Mouse (Mus musculus) adrenal gland, adult 18-20 months (tissue): ENCODE measurements around the gene Tyw3. TPM values are rescaled to one million over a fixed set of nuclear protein-coding genes. Genes with fewer than 3 reads are reported as not detected.

Experiments
- DNase-seq, 2 experiments: peaks; one replicate each; pipeline ENCODE4 v3.0.0; 2021 to 2022; ENCODE audit warnings: low spot score in 2 of 2
- total RNA-seq, 2 experiments: library from RNA; stranded (reverse); gene quantifications; 1 replicate in 1 of 2; 2 replicates in 1 of 2; pipeline ENCODE4 v1.2.3; 2021

The Tyw3 gene
- total RNA-seq, 2 experiments from 2014 or later = 3.4 to 5.1 TPM

DNA sequence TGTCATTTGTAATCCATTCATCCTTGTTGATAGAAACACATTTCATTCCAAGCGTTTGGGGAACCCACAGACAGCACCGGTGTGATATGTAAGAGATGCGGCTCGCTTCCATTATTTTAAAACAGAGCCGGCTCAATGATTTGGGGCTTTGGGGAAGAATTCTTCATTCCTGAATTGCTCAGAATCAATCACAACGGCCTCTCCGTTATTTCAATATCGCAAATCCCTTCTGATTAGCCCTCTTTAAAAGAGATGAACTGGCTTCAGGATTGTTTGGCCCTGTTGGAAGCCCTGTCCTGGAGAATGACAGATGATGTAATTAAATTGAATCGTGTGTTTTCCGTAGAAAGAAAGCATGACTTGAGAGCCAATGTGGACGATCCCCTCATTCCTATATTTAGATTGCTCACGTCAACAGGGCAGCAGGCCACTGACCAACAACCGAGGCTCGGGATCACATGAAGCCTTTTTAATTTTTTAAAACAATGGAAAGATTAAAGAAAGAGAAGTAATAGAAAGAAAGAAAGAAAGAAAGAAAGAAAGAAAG lies 26.8 kb downstream of the Tyw3 start:
- no peak for DNase-seq

DNA sequence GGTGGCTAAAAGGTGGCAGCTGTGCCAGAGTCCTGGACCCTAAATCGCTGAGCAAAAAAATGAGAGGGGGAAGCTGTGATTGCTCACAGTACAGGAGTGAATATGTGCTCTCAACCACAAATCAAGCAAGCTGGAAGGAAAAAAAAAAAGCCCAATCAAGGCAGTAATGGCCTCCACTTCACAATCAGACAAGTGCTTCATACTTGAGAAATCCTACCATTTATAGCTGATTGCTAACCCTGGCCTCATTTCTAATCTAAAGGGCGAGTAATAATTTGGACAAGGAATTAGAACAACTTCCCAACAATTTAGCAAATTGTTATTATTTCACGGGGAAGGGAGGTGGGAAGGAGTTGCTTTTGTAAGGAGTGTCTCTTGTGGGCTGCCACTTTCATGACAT lies 31.5 kb downstream of the Tyw3 start:
- DNase-seq = no peak

DNA sequence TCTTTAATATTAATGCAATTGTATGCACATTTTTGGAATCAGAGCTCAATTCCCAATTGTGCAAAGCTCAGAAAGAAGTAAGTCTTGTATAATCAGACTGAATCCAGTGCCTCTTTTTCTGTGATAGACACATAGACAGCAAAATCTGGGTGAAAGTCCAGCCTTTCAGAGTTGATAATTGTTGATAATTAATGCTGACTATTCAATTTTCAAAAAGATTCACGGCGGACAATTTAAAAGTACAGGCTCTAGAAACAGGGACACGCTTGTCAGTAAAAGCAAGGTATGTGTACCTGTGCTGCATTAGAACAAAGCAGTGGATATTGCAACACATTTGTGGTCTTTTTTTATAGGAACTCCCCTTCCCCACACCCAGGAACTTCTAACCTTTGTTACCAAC lies 34.7 kb downstream of the Tyw3 start:
- no peak for DNase-seq

DNA sequence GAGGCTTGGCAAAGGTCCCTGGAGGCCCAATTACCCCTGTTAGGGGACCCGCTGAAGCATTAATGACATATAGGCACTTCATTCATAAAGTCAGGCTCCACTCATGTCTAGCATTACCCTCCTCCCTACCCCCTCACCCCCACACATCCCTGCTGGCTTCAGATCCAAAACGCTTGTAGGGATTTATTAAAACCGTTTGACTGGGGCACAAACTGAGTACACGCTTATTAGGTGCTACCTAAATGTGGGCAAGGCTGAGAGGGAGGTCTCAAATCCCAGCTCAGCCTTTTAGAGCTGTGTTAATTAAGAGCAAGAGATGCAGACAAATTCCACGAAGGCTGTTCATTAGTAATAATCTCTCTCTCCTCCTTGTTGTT lies 45.9 kb downstream of the Tyw3 start:
- DNase-seq = no peak

DNA sequence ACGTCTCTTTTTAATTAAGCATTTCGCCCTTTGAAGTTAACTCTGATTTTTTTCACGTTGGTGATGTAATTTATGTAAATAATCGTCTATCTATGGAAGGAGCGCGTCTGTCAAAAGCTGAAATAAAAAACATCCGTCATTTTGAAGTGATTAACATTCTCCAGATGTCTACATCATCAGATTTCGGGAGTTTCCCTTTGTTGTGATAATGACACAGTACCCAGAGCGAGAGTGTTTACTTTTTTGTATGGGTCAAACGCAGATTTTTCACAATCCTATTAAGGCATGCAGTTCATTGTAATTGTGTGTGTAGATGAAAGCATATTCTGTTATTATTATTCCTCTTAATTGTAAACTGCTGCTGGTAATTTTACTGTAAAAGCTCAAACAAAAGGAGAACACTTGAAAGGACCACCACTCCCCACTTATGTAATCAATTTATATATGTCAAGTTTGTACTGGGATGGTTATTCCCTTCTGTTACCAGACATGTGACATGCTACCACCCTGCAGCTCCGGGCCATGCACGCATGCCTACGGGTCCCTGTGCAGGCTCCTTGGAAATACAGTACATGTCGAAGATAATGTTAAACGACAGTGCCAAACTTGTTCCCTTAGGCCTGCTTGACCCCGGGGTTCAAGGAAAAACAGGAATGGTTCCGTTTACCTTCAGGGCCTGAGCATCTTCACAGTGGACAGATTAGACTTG lies 46.4 kb downstream of the Tyw3 start:
- no peak for DNase-seq

DNA sequence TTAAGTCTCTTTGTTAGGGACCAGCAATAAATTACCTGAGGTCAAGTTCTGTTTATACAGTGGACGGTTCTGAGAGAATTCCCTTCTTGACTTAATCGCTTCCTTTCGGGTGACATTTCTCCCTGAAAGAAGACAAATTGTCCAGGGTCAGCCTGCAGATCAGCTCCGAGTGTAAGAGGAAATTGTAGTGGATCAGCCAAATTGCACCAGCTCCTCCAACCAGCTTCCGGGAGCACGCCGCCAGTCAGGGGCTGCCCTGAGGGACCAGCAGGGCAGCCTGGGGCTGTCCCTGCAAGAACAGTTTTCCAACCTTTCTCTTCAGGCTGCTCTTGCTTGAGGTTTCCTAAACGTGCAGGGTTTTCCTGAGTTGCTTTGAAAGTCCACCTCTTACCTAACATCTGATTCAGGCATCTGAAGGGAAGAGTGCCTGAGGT lies 48.0 kb downstream of the Tyw3 start:
- peak in 1 of 2 experiments; percentile 3 for DNase-seq

DNA sequence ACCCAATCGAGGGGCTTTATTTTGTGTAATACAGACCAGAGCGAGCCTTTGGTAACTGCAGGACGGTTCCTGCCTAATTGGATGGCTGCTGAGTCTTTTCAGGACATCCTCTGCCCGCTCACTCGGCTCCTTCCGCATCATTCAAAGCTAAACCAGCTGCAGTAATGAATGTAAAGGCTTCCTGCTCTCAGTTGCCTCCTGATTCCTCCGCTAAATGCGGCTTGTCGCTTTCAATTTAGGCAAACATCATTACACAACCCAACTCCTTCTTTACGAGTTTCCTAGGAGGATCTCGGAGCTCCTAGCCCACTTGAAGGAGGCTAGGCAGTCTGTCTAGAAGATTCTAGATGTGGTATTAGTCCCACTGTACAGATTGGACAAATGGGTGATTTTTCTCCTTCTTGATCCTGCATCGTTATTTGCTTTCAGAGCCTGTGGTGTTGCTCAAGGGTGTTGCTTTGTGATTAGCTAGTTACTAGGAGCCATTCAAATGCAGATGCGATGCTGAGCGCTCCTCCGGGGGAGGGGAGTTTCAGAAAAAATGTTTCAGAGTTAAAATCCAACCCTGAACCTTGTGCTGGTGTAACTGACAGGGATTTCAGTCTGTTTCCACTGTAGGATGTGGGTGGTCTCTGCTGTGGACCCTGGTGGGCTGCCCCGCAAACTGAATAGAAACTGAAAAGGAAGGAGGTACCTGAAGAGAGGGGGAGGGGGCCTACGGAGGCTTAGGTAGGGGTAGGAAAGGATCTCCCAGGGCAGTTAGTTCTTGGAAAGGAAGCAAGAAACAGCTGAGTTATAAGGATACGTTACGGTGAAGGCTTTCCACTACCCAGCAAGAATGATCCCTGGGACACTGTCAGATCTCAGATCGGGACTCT lies 49.1 kb downstream of the Tyw3 start:
- no peak for DNase-seq

DNA sequence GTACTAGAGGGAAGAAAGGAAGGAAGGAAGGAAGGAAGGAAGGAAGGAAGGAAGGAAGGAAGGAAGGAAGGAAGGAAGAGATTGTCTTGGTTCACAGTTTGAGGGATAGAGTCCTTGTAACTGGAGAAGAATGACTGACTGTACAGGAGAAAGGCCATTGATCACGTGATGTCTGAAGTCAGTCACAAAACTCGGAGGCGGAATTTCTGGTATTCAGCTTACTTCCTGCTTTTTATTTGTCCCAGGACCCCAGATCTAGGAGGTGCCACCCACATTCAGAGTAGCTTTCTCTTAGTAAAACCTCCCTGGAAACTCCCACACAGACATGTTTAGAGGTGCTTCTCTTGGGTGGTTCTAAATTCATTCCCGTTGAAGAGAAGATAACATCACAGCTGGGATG lies 50.7 kb downstream of the Tyw3 start:
- no peak for DNase-seq

DNA sequence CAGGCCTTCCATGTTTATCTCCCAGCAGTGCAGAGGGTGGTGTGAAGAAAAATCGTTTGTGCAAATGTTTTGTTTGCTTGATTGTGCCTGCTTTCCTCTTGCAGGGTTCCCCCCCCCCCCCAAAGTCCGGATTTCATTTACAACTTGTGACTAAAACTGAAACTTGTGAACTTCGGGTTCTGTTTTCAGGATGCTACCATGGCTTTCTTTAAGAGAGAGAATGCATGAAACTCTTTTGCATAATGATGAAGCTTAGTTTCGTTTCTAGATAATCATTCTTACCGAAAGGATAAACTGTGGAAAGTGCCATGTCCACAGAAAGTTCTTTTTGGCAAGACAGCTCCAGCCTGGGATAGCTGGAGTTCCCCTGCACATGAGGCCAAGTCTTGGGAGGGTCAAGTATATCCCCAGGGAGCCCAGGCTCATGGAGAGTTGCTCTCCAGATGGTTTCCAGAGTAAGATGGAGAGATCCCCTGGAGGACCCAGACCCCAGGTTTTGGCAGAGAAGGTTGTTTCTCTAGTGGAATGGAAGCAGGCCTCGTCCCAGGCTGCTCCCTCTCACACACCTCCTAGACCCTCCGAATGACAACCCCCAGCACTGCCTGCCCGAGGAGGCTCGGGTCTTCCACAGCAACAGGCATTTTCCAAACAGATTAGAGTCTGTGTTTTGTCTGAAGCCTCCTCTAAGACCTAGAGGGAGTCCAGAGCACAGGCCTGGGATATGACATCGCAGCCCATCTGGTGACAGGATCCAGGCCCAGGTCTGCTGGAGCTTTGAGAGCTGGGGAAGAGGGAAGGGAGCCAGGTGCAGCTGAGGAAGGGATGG lies 56.6 kb downstream of the Tyw3 start:
- DNase-seq = no peak

DNA sequence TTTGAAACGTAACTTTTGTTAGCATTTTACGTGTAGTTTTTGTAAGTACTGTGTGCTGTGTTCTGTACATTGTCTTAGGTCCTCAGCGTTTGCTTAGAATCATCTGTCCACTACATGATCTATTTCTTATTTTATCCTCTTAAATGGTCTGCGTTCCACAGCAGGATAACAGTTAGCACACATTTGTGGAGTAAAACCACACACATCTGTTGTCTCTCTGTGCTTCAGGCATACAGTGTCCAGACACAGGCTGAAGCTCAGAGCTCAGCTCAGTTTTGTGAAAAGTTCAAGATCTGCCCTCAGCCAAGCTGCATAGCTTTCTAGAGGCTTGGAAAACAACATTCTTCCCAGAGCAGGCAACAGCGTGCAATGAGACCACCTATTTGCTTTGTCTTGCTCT lies 60.8 kb downstream of the Tyw3 start:
- no peak for DNase-seq

DNA sequence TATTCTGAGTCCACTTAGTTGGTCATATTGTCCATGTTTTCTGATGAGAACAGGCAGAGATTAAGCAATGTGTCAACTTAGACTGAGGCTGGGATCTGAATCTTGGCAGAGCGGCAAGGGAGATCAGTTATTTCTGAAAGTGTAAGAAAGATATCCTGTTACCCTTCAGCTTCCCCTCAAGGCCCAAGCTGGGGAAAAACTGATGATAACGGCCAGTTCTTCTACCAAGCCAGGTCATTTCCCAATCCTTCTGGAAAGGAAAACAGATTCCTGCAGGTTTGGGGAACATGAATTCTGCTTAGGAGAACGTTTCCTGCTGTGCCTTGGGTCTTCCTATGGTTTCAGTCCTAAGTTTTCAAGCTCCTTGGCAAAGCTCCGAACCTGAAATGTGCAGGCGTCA lies 63.7 kb downstream of the Tyw3 start:
- DNase-seq = no peak

DNA sequence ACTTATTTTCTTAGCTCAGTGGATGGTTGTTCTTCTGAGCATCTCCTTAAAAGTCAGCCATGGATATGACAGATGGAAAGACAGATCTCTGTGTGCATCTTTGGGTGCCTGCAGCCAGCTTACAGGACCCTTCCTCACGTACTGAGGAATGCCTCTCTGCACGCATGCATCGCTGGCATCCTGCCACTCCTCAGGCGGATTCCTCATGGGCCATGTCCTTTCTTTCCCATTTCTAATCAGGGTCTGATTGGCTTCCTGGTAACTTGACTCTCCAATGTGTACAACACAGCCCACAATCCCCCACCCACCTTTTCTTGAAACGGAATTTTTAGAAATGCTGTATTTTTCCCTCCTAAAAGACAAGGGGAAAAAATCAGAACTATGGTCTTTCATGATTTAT lies 67.9 kb downstream of the Tyw3 start:
- DNase-seq = no peak

DNA sequence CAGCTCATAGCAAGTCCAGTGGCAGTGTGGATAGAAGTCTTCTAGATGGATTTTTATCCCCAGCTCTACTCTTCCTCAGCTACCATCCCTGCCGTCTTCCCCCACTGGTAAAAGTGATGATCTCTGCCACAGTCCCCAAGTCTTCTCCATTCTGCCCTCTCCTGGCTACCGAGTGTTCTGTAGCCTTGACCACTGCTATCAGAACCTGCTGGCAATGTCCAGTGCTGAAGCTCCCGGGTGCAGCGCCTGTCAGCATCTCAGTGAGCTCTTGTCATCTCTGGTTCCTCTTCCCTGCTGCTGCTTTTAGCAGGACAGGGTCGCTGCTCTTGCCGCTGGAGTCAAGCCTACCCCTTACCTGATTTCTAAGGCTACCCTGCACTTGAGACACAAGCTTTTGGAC lies 70.3 kb downstream of the Tyw3 start:
- no peak for DNase-seq

Other genes starting within 250 kb of the Tyw3 start
- 10 to 100 TPM; 20.9 to 29.6 TPM for gene Cryz, start 393 bp downstream of the Tyw3 start, total RNA-seq
- gene Erich3, start 66.8 kb upstream of the Tyw3 start, total RNA-seq = under 1 TPM; 0.63 to 0.70 TPM